Mouse (Mus musculus): ENCODE data around the gene Rtn2.

The Rtn2 gene

GRCm38 (mm10) chr7:19320637-19321036 lies 38.2 kb downstream of the Rtn2 start:
- no peak for DNase-seq

GRCm38 (mm10) chr7:19321464-19321863 lies 39.0 kb downstream of the Rtn2 start:
- no peak for DNase-seq

GRCm38 (mm10) chr7:19322489-19322888 lies 40.1 kb downstream of the Rtn2 start:
- DNase-seq, result no peak

- no peak for DNase-seq
Measured at GRCm38 (mm10) chr7:19324221-19324620, 41.8 kb downstream of the Rtn2 start.

- no peak for DNase-seq
Measured at GRCm38 (mm10) chr7:19325262-19326199, 43.1 kb downstream of the Rtn2 start.

GRCm38 (mm10) chr7:19326359-19326758 lies 43.9 kb downstream of the Rtn2 start:
- DNase-seq, result peak; percentile 73 to 74

- DNase-seq, result peak; percentile 84 to 90
Measured at GRCm38 (mm10) chr7:19327128-19327527, 44.7 kb downstream of the Rtn2 start.

GRCm38 (mm10) chr7:19327782-19328181 lies 45.4 kb downstream of the Rtn2 start:
- no peak for DNase-seq

- DNase-seq, result no peak
Measured at GRCm38 (mm10) chr7:19328425-19328824, 46.0 kb downstream of the Rtn2 start.

- DNase-seq, result no peak
Measured at GRCm38 (mm10) chr7:19331910-19332309, 49.5 kb downstream of the Rtn2 start.

- DNase-seq, result peak; percentile 82 to 87
Measured at GRCm38 (mm10) chr7:19332709-19333352, 50.4 kb downstream of the Rtn2 start.

- DNase-seq, result no peak
Measured at GRCm38 (mm10) chr7:19335583-19335982, 53.2 kb downstream of the Rtn2 start.

GRCm38 (mm10) chr7:19337122-19337521 lies 54.7 kb downstream of the Rtn2 start:
- DNase-seq, result no peak

GRCm38 (mm10) chr7:19338060-19338459 lies 55.6 kb downstream of the Rtn2 start:
- no peak for DNase-seq

- no peak for DNase-seq
Measured at GRCm38 (mm10) chr7:19338596-19338995, 56.2 kb downstream of the Rtn2 start.

GRCm38 (mm10) chr7:19341250-19341649 lies 58.8 kb downstream of the Rtn2 start:
- DNase-seq, result no peak

GRCm38 (mm10) chr7:19341761-19342409 lies 59.5 kb downstream of the Rtn2 start:
- peak; percentile 67 for DNase-seq

GRCm38 (mm10) chr7:19342481-19343027 lies 60.1 kb downstream of the Rtn2 start:
- DNase-seq, result peak; percentile 90 to 96

- peak; percentile 76 to 80 for DNase-seq
Measured at GRCm38 (mm10) chr7:19343210-19343808, 60.9 kb downstream of the Rtn2 start.

- DNase-seq, result peak in 1 of 2 experiments; percentile 48
Measured at GRCm38 (mm10) chr7:19344237-19344847, 61.9 kb downstream of the Rtn2 start, which contains the start of gene Ercc1. Gene Ercc1 (plus strand): TSS chr7:19344778.

- peak; percentile 98 to 99 for DNase-seq
Measured at GRCm38 (mm10) chr7:19344938-19345471, 62.6 kb downstream of the Rtn2 start.
